Mouse (Mus musculus): ENCODE data around the gene Fam53b. TPM values are rescaled to one million over a fixed set of nuclear protein-coding genes. Genes with fewer than 3 reads are reported as not detected.
A peak's percentile ranks its signal among the peaks of the same experiment; 100 is the strongest.

Gene Fam53b
- polyA plus RNA-seq, 1 experiment = 51.4 TPM

DNA sequence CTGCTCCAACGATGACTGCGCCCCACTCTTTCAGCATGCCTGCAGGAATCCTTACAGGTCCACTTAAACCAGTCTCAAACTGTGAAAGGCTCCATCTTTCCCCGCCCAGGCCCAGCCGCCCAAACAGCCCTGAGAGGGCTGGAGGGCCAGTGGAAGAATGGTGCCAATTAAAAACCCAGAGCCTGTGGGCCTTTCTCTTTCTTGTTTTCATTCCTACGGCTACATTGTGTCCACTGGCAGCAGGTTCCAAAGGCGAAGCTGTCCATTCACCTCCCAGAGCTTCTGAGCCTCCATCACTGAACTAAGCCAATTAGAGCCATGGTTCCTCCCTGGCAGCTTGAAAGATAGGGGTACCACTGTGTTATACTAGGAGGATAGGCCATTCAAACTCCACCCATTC lies 82.1 kb downstream of the Fam53b start:
- WGBS = 95% methylated on average over 6 of the region's 6 CpGs
- Histone ChIP-seq H3K4me1 (ENCODE audit: control insufficient read depth, insufficient read depth, low read length) (peaks cover 21% of the 10 kb centered on the region), H3K4me3 (replicated peaks; ENCODE audit: control insufficient read depth, low read depth, low read length) (no peak overlapping the region), H3K27ac (ENCODE audit: control insufficient read depth, insufficient read depth, low read depth, low read length, poor library complexity) (peak overlapping the region; percentile 68; the same call in 1 of the 2 replicates)
- TF ChIP-seq CTCF (IDR thresholded peaks at IDR 0.05; ENCODE audit: control insufficient read depth, insufficient read depth, low read length) = no peak
- TF ChIP-seq POLR2A (IDR thresholded peaks at IDR 0.05; ENCODE audit: borderline replicate concordance, control insufficient read depth, low read depth, low read length) = no peak

DNA sequence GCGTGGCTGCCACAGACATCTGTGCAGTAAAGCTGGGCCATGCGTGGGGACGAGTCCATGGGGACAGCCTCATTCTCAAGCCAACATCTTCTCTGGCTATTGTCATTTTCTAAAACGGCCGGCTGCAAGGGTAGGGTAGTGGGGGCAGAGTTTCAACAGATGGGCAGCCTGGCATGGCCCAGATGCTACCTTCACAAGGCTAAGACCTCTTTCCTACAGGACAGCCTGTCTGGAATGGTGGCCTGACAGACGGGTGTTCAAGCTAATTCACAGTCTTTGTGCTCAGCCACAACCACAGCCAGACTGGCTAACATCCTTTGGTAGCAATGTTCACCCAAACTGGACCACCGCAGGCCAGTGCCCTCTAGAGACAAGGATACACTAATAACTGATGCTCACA lies 83.2 kb downstream of the Fam53b start:
- H3K27ac ChIP-seq (ENCODE audit: control insufficient read depth, insufficient read depth, low read depth, low read length, poor library complexity) = peak overlapping the region; percentile 68
- peaks cover 13% of the 10 kb centered on the region for H3K4me1 ChIP-seq (ENCODE audit: control insufficient read depth, insufficient read depth, low read length)
- 74% methylated on average over 7 of the region's 7 CpGs for WGBS
- H3K4me3 ChIP-seq (replicated peaks; ENCODE audit: control insufficient read depth, low read depth, low read length) = no peak overlapping the region
- TF ChIP-seq CTCF (IDR thresholded peaks at IDR 0.05; ENCODE audit: control insufficient read depth, insufficient read depth, low read length) = no peak
- TF ChIP-seq POLR2A (IDR thresholded peaks at IDR 0.05; ENCODE audit: borderline replicate concordance, control insufficient read depth, low read depth, low read length) = no peak

DNA sequence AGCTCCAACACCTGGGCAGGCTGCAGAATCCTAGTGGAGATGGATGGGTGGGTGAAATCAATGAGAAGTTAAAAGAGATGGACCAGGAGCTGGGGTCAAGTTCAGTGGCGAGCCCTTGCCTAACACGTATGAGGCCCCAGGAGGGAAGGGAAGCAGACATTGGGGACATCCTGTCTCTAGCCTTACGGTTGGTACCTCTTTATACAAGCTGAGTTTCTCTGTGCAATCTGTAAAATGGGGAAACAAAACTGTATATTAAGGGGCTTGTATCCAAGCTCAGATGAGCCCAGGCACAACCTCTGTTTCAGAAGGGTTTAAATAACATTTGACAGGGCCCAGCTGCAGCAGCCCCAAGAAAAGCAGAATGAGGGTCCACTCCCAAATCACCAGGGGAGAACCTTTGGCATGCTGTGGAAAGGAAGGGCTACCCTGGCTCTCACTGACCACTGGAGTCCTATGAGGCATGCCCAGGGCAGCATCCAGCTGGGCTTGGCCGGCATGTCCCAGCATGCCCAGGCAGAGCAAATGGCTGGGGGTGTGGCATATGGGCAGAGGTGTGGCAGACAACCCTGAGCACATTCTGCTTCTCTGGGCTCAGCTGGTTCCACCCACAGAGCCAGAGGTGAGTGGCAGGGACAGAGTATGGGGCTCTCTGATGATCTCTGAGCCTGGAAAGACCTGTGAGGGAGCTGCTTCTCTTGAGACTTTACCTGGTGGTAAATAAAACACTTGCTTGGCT lies 84.4 kb downstream of the Fam53b start:
- TF ChIP-seq POLR2A (IDR thresholded peaks at IDR 0.05; ENCODE audit: borderline replicate concordance, control insufficient read depth, low read depth, low read length) = no peak
- no peak for TF ChIP-seq CTCF (IDR thresholded peaks at IDR 0.05; ENCODE audit: control insufficient read depth, insufficient read depth, low read length)
- Histone ChIP-seq H3K27ac (ENCODE audit: control insufficient read depth, insufficient read depth, low read depth, low read length, poor library complexity) (peak overlapping the region; percentile 93), H3K4me3 (replicated peaks; ENCODE audit: control insufficient read depth, low read depth, low read length) (no peak overlapping the region), H3K4me1 (ENCODE audit: control insufficient read depth, insufficient read depth, low read length) (peaks cover 7% of the 10 kb centered on the region)
- 24% methylated on average over 4 of the region's 4 CpGs for WGBS

DNA sequence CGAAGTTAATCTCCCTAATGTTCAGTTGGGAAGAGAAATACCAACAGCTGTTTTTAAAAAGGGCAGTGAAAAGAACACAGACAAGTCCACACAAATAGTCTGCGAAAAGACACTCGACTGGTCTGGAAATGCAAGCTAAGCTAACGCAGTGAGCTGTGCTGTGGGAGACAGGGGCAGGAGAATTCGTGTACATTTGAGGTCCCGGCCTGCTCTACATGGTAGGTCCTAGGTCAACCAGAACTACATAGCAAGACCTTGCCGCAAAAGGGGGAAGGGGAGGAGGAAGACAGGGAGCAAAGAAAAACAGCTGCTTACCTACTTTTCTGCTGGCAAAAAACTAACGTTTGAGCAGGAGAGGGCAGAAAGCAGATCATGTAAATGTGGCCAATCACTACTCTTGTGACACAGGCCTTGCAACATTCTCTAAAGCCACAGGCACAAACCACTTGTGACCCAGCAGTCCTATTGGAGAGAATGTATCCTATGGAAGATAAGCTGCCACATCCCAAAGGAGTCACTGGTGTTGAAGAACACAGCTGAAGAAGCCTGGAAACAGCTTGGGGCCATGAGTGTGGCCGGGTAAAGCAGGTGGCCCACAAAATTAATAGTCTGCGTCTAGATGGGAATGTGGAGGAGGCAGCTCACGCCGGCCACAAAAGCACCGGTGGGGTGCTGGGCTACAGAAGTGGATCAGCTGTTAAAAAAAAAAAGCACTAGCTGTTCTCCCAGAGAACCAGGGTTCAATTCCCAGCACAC lies 87.4 kb downstream of the Fam53b start:
- peak overlapping the region; percentile 61 for H3K4me3 ChIP-seq (replicated peaks; ENCODE audit: control insufficient read depth, low read depth, low read length)
- H3K4me1 ChIP-seq (ENCODE audit: control insufficient read depth, insufficient read depth, low read length) = peaks cover 12% of the 10 kb centered on the region
- 63% methylated on average over 13 of the region's 13 CpGs for WGBS

DNA sequence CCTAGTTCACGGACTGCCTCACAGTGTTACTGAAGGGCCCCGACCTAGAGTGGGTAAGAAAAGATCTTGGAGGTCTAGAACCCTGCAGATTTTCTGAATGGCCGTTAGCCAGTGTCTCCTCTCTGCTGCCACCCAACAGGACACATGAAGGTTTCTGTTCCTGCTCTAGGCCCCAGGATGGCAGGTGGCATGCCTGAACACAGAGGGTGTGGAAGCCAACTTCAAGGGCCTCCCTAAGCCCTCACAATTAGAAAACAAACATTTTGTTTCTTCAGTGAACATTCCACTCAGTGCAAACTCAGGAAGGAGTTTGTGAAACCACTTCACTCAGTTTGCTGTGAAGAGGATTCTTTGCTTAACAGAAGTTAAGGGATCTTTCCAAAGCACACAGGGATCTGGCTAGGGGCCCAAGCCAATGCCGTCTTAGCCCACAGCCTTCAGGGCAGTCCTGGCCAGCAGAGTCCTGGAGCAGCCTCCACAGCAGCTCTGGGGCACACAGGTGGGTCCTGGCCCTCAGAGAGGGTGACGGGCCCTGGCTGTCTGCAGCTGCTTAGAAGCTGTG lies 89.1 kb downstream of the Fam53b start:
- Histone ChIP-seq H3K4me3 (replicated peaks; ENCODE audit: control insufficient read depth, low read depth, low read length) (no peak overlapping the region), H3K27ac (ENCODE audit: control insufficient read depth, insufficient read depth, low read depth, low read length, poor library complexity) (peak overlapping the region; percentile 88), H3K4me1 (ENCODE audit: control insufficient read depth, insufficient read depth, low read length) (peaks cover 9% of the 10 kb centered on the region)
- TF ChIP-seq POLR2A (IDR thresholded peaks at IDR 0.05; ENCODE audit: borderline replicate concordance, control insufficient read depth, low read depth, low read length) (peak; percentile 44; the same call in 1 of the 2 replicates), CTCF (IDR thresholded peaks at IDR 0.05; ENCODE audit: control insufficient read depth, insufficient read depth, low read length) (no peak)
- 62% methylated on average over 5 of the region's 5 CpGs for WGBS

More for the DNA sequence above, 87.4 kb downstream of the Fam53b start:
- no peak for TF ChIP-seq CTCF (IDR thresholded peaks at IDR 0.05; ENCODE audit: control insufficient read depth, insufficient read depth, low read length)
- no peak for TF ChIP-seq POLR2A (IDR thresholded peaks at IDR 0.05; ENCODE audit: borderline replicate concordance, control insufficient read depth, low read depth, low read length)
- peak overlapping the region; percentile 71 for H3K27ac ChIP-seq (ENCODE audit: control insufficient read depth, insufficient read depth, low read depth, low read length, poor library complexity)

DNA sequence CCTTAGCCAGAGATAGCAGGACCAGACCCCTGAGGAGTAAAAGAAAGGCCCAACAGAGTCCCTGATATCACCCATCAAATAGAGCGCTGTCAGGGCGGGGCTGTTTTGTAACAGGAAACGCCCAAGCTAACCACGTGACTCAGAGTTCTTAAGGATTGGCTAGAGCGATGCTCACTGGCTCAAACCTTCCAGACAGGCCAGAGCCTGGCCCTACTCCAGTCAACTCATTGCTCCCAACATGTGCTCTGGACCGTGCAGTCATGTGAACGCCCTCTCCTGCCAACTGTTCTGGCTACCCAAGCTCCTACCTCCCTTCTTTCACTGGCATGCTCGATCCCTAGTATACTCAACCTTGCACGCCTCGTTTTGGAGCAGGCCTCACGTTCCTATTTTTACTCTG lies 89.8 kb downstream of the Fam53b start:
- peaks cover 7% of the 10 kb centered on the region for H3K4me1 ChIP-seq (ENCODE audit: control insufficient read depth, insufficient read depth, low read length)
- 44% methylated on average over 11 of the region's 11 CpGs for WGBS
- H3K4me3 ChIP-seq (replicated peaks; ENCODE audit: control insufficient read depth, low read depth, low read length) = no peak overlapping the region
- TF ChIP-seq CTCF (IDR thresholded peaks at IDR 0.05; ENCODE audit: control insufficient read depth, insufficient read depth, low read length) = no peak
- no peak for TF ChIP-seq POLR2A (IDR thresholded peaks at IDR 0.05; ENCODE audit: borderline replicate concordance, control insufficient read depth, low read depth, low read length)
- H3K27ac ChIP-seq (ENCODE audit: control insufficient read depth, insufficient read depth, low read depth, low read length, poor library complexity) = peak overlapping the region; percentile 88

DNA sequence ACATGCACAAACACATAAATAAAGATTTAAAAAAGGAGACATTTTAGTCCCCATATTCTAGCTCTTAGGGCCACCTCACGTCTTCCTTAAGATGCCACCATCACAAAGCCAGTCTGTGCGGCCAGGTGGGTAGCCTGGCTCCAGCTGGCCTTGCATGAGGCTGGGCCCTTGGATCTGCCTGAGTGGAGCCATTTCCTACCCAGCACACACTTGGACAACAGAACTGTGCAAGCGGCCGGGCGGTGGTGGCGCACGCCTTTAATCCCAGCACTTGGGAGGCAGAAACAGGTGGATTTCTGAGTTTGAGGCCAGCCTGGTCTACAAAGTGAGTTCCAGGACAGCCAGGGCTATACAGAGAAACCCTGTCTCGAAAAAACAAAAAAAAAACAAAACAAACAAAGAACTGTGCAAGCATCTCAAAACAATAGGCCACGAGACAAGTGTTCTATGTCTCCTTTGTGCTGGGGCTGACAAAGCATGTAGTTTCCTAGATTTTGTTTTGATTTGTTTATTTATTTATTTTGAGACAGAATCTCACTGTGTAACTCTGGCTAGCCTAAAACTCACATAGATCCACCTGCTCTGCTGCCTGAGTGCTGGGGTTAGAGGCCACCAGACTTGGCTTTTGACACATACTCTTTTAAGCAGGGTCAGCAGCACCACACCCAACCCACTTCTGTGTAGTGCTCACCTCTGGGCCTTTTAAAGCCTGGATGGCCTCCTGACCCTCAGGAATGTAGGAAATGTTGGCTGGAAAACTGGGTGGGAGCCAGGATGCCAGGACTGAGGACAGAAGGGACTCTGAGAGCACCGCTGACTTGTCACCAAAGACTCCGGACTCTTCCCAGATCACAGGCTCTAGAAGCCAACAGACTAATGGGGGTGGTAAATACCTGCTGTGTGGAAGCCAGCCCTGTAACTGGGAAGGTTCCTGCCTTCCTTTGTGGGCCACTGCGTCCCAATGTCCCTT lies 91.0 kb downstream of the Fam53b start:
- H3K4me1 ChIP-seq (ENCODE audit: control insufficient read depth, insufficient read depth, low read length) = peaks cover 12% of the 10 kb centered on the region
- 91% methylated on average over 12 of the region's 12 CpGs for WGBS
- TF ChIP-seq CTCF (IDR thresholded peaks at IDR 0.05; ENCODE audit: control insufficient read depth, insufficient read depth, low read length) = no peak
- no peak for TF ChIP-seq POLR2A (IDR thresholded peaks at IDR 0.05; ENCODE audit: borderline replicate concordance, control insufficient read depth, low read depth, low read length)
- peak overlapping the region; percentile 88 for H3K27ac ChIP-seq (ENCODE audit: control insufficient read depth, insufficient read depth, low read depth, low read length, poor library complexity)
- H3K4me3 ChIP-seq (replicated peaks; ENCODE audit: control insufficient read depth, low read depth, low read length) = no peak overlapping the region
